Mouse (Mus musculus): ENCODE data around the gene Nifk. TPM values are rescaled to one million over a fixed set of nuclear protein-coding genes. Genes with fewer than 3 reads are reported as not detected.

Nifk gene
- 85.1 and 88.0 TPM in 2 replicates for polyA plus RNA-seq (2016; fragmentation: Nextera tagmentation; extraction: Ambion mirVana)

DNA sequence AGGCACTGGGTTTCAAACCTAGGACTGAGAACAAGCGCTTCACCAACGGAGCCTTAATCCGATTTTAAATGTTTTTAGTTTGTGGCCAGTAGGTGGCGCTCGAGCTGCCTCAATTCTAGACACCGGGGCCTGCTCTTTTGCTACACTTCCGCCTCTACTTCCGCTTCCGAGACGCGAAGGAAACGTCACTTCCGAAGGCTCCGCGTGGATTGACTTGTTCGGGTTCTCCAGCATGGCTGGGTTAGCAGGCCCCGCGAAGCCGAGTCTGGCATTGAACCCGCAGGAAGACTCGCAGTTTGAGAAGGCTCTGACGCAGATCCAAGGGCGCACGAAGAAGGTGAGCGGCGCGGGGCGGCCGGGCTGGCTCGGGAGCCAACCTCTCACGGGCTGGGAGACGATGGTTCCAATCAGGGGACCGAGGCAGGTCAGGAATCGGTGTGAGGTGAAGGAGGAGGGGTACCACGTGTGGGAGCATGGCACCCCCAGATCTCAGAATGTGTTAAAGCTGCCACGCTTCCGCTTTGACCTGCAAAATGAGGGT, at the start of gene Nifk:
Nifk (plus strand) TSS at position 179 of the 541 bp plus-strand sequence.
- Histone ChIP-seq H3K9ac (replicated peaks) (peak within 1 kb of the TSS; percentile 78), H3K4me2 (peak within 1 kb of the TSS; percentile 93), H3K9me3 (no peaks in the 10 kb centered on the region), H3K4me3 (replicated peaks) (peak within 1 kb of the TSS; percentile 81), H3K36me3 (peaks cover 29% of the 10 kb centered on the region), H3K27me3 (no peaks in the 10 kb centered on the region), H3K27ac (0 out of 2 replicates have a peak within 1 kb of the TSS, but pooled peaks have one; percentile 17), H3K4me1 (replicated peaks) (peaks cover 8% of the 10 kb centered on the region)
- peak; percentile 91 for ATAC-seq (ENCODE audit: insufficient number of reproducible peaks, insufficient read depth, low FRiP score, low TSS enrichment, low read depth)
- under 1% methylated on average over 37 of the region's 37 CpGs for WGBS

DNA sequence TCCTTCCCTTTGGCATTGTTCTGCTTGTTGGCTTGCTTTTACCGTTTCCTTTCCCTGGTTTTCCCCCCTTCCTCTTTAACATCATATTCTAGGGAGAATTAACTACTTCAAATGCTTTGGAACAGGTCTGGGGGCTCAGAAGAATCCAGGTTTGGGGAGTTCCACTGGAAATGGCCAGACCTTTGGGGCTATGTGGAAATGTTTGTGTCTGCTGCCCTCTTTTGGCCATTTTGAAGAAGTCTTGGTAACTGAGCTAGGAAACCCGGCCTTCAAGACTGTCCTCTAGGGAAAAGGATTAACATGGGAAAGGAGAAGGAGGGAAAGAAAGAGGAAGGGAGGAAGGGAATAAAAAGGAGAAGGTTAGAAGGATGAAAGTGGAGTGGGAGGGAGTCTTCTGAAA, 46.5 kb upstream of the Nifk start:
- no peak for ATAC-seq (ENCODE audit: insufficient number of reproducible peaks, insufficient read depth, low FRiP score, low TSS enrichment, low read depth)
- no peak overlapping the region for H3K4me3 ChIP-seq (replicated peaks)
- WGBS = 12% methylated on average over 2 of the region's 2 CpGs

DNA sequence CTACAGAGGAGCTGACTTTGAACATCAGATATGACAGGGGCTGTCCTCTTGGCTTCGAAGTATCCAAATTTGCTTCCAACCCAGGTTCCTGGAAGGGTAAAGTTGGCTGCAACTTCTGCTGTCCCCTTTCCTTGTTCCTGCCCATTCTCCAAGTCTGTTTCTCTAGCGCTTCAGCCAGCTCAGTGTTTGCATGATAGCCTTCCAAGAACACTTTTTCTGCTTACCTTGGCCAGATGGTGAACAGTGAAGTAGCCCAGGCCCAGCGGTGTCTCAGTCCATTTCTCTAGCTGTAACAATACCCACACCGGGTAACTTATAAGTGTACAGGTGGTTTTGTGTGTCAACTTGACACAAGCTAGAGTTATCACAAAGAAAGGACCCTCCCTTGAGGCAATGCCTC, 29.3 kb upstream of the Nifk start:
- Histone ChIP-seq H3K4me2 (no peak overlapping the region), H3K9me3 (no peaks in the 10 kb centered on the region), H3K36me3 (peaks cover 35% of the 10 kb centered on the region), H3K27me3 (no peaks in the 10 kb centered on the region), H3K4me1 (replicated peaks) (no peaks in the 10 kb centered on the region), H3K4me3 (replicated peaks) (no peak overlapping the region), H3K9ac (replicated peaks) (no peak overlapping the region), H3K27ac (no peak overlapping the region)
- no peak for ATAC-seq (ENCODE audit: insufficient number of reproducible peaks, insufficient read depth, low FRiP score, low TSS enrichment, low read depth)
- 87% methylated on average over 4 of the region's 4 CpGs for WGBS

More for the DNA sequence above, 46.5 kb upstream of the Nifk start:
- Histone ChIP-seq H3K9ac (replicated peaks) (no peak overlapping the region), H3K4me1 (replicated peaks) (no peaks in the 10 kb centered on the region), H3K27me3 (no peaks in the 10 kb centered on the region), H3K27ac (no peak overlapping the region), H3K36me3 (no peaks in the 10 kb centered on the region), H3K9me3 (no peaks in the 10 kb centered on the region), H3K4me2 (no peak overlapping the region)

DNA sequence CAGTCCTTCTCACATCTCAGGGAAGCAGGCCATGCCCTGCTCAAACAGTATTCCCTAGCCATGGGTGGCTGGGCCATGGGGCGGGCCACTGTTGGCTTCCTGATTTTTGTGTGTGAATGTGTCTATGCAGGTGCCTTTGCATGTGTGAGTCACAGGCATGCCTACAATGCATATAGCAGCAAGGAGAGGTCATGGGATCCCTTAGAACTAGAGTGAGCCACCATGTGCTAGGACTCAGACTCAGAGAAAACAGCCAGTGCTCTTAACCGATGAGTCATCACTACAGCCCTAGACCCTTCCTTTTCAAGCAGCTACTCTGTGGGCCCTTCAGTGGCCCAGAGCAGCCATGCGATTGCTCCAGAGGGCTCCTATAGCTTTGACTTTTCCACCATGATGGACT, 27.4 kb upstream of the Nifk start:
- H3K36me3 ChIP-seq = peaks cover 54% of the 10 kb centered on the region
- no peaks in the 10 kb centered on the region for H3K27me3 ChIP-seq
- ATAC-seq (ENCODE audit: insufficient number of reproducible peaks, insufficient read depth, low FRiP score, low TSS enrichment, low read depth) = no peak
- no peak overlapping the region for H3K4me3 ChIP-seq (replicated peaks)
- WGBS = 98% methylated on average over 3 of the region's 3 CpGs
- no peaks in the 10 kb centered on the region for H3K4me1 ChIP-seq (replicated peaks)
- H3K9me3 ChIP-seq = no peaks in the 10 kb centered on the region
- H3K27ac ChIP-seq = no peak overlapping the region
- no peak overlapping the region for H3K4me2 ChIP-seq
- no peak overlapping the region for H3K9ac ChIP-seq (replicated peaks)

DNA sequence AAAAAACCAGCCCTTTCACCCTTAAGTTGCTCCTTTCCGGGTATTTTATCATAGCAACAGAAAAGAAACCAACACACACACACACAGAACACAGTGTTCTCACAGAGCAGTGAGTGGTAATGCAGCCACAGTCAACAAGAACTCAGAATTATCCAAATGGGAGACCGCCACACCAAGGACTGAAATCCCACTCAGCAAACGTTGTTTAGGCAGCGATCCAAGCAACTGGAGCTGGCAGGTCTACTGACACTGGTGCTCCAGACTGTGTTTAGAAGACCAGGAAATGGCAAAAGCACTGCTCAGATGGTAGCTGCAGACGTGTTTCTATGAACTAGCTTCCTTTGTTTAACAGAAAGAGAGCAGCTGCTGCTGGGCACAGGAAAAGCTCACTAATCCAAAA, 26.8 kb upstream of the Nifk start:
- no peak for ATAC-seq (ENCODE audit: insufficient number of reproducible peaks, insufficient read depth, low FRiP score, low TSS enrichment, low read depth)
- H3K4me2 ChIP-seq = no peak overlapping the region
- no peak overlapping the region for H3K4me3 ChIP-seq (replicated peaks)
- 90% methylated on average over 5 of the region's 5 CpGs for WGBS
- peaks cover 59% of the 10 kb centered on the region for H3K36me3 ChIP-seq
- H3K4me1 ChIP-seq (replicated peaks) = no peaks in the 10 kb centered on the region
- no peaks in the 10 kb centered on the region for H3K9me3 ChIP-seq
- H3K27me3 ChIP-seq = no peaks in the 10 kb centered on the region
- no peak overlapping the region for H3K9ac ChIP-seq (replicated peaks)
- H3K27ac ChIP-seq = no peak overlapping the region

DNA sequence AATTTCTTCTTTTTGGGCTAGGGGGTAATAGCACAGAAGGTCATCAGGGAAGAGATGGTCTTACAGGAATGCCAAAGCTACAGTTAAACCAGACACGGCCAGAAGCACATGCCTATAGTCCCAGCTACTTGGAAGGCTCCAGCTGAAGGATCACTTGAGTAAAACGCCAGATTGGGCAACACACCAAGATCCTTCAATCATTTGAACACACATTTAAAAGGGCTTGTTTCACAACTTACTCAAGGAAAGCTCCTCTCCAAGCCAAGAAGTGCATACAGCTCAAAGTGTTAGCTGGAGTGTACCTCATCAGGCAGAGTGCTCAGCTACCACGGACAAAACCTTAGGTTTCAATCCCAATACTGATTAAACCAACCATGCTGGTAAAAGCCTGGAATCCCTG, 25.0 kb upstream of the Nifk start:
- H3K4me1 ChIP-seq (replicated peaks) = no peaks in the 10 kb centered on the region
- H3K27ac ChIP-seq = no peak overlapping the region
- WGBS = 87% methylated on average over 3 of the region's 3 CpGs
- no peaks in the 10 kb centered on the region for H3K9me3 ChIP-seq
- peaks cover 78% of the 10 kb centered on the region for H3K36me3 ChIP-seq
- no peak overlapping the region for H3K4me2 ChIP-seq
- no peak for ATAC-seq (ENCODE audit: insufficient number of reproducible peaks, insufficient read depth, low FRiP score, low TSS enrichment, low read depth)
- H3K4me3 ChIP-seq (replicated peaks) = no peak overlapping the region
- no peaks in the 10 kb centered on the region for H3K27me3 ChIP-seq
- no peak overlapping the region for H3K9ac ChIP-seq (replicated peaks)

DNA sequence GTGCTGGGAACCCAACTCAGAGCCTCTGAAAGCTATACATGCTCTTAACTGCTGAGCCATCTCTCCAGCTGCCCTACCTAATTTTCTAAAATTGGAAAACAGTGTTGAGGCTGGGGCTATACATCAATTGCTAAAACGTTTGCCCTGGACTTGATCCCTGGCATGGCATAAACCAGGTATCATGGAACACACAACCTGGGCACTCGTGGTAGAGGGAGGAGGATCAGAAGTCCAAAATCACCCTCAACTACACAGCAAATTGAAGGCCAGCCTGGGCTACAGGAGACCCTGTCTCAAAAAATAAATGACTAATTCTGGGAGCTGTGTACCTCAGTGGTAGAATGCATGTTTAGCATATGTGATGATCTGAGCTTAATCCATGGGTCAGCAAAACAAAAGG, 23.9 kb upstream of the Nifk start:
- Histone ChIP-seq H3K27me3 (no peaks in the 10 kb centered on the region), H3K36me3 (peaks cover 88% of the 10 kb centered on the region), H3K4me1 (replicated peaks) (no peaks in the 10 kb centered on the region), H3K9ac (replicated peaks) (no peak overlapping the region), H3K4me3 (replicated peaks) (no peak overlapping the region), H3K27ac (no peak overlapping the region), H3K9me3 (no peaks in the 10 kb centered on the region), H3K4me2 (no peak overlapping the region)
- no peak for ATAC-seq (ENCODE audit: insufficient number of reproducible peaks, insufficient read depth, low FRiP score, low TSS enrichment, low read depth)
- 92% methylated on average over 2 of the region's 2 CpGs for WGBS

DNA sequence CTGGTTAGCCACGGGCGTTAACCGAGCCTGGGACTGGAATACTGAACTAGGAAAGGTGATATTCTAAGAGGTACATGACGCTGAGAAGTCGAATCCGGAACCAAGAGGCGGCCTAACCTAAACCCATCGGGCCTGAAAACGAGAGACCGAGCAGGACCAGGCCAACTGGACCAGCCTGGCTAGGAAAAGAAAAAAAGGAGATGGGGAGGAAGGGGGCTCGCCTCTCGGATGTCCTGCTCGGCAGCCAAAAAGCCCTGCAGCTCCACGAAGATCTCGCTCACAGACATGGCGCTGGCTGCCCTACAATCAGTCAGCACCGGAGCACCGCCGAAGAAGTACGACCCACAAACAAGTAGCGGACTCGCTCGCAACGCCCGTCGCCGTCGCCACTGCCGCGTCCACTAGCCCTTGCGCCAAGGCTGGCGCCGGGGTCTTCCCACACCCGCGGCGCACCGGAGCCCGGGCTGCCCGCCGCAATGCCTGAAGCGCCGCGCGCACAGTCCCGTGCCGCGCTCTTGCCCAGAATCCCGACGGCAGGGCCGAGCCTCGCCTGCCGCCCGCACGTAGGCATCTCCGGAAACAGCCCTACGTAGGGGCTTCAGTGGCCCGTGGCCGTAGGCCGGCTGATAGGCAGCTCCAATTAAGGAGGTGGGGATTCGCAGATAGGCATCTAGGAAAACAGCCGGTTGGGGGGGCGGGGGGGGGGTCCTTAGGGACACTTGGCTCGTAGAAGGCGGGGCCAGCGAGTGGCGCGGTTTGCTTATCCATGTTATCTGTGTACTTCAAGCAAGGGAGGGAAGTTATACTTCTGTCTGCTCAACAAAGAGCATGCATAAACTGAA, 10.6 kb upstream of the Nifk start:
- H3K27me3 ChIP-seq = no peaks in the 10 kb centered on the region
- peak; percentile 99 for ATAC-seq (ENCODE audit: insufficient number of reproducible peaks, insufficient read depth, low FRiP score, low TSS enrichment, low read depth)
- peak overlapping the region; percentile 83 for H3K4me2 ChIP-seq
- peaks cover 21% of the 10 kb centered on the region for H3K36me3 ChIP-seq
- H3K4me1 ChIP-seq (replicated peaks) = peaks cover 8% of the 10 kb centered on the region
- H3K9ac ChIP-seq (replicated peaks) = peak overlapping the region; percentile 73
- H3K27ac ChIP-seq = peak overlapping the region; percentile 83
- H3K4me3 ChIP-seq (replicated peaks) = peak overlapping the region; percentile 68
- H3K9me3 ChIP-seq = no peaks in the 10 kb centered on the region
- WGBS = under 1% methylated on average over 67 of the region's 67 CpGs

DNA sequence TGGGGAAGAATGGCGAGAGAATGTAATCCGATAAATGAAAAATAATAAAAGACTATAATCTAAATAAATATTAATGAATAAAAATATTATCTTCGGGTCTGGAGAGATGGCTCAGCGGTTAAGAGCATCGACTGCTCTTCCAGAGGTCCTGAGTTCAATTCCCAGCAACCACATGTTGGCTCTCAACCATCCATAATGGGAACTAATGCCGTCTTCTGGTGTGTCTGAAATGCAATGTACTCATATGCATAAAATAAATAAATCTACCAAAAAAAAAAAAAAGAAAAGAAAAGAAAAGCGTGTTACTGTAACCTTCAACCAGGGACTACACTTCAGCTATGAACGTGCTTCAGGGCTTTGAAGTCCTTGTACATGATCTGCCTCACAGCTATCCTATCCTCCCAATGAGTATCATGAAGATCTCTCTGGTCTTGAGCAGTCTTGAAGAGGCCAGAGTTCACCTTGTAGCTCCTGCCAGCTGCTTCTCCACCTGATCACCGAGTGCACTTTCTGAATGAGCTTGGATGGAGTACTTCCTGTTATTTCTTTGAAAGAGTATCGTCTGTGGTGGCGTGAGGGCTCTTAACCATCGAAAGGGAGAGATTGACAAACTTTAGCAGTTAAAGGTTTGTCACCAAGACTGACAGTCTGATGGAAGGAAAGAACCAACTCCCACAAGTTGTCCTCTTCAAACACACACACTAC, 9.9 kb upstream of the Nifk start, which contains the start of gene Tsn:
Tsn (minus strand) TSS at position 118 of the 705 bp plus-strand sequence.
- H3K4me1 ChIP-seq (replicated peaks) = peaks cover 8% of the 10 kb centered on the region
- peak within 1 kb of the TSS; percentile 83 for H3K27ac ChIP-seq
- peak within 1 kb of the TSS; percentile 83 for H3K4me2 ChIP-seq
- peak; percentile 38; the same call in 1 of the 2 replicates for ATAC-seq (ENCODE audit: insufficient number of reproducible peaks, insufficient read depth, low FRiP score, low TSS enrichment, low read depth)
- H3K9ac ChIP-seq (replicated peaks) = peak within 1 kb of the TSS; percentile 73
- WGBS = 55% methylated on average over 12 of the region's 12 CpGs
- peak within 1 kb of the TSS; percentile 68 for H3K4me3 ChIP-seq (replicated peaks)
- H3K9me3 ChIP-seq = no peaks in the 10 kb centered on the region
- no peaks in the 10 kb centered on the region for H3K27me3 ChIP-seq
- peaks cover 13% of the 10 kb centered on the region for H3K36me3 ChIP-seq

DNA sequence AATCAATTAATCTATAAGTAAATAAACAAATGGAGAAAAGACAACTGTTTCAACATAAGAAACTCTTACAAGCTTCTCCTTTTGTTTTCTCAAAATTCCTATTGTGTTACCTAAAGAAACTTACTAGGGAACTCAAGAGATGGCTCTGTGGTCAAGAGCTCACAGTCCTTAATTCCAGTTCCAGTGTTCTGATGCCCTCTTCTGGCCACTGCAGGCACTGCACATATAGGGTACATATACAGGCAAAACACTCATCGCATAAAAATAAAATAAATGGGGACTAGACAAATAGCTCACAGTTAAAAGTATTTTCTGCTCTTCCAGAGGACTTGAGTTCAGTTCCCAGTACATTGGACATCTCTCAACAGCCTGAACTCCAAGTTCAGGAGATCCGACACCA, 943 bp upstream of the Nifk start:
- 65% methylated on average over 2 of the region's 2 CpGs for WGBS
- Histone ChIP-seq H3K9me3 (no peaks in the 10 kb centered on the region), H3K27ac (no peak overlapping the region), H3K27me3 (no peaks in the 10 kb centered on the region), H3K4me3 (replicated peaks) (no peak overlapping the region), H3K4me2 (no peak overlapping the region), H3K36me3 (peaks cover 23% of the 10 kb centered on the region), H3K9ac (replicated peaks) (no peak overlapping the region), H3K4me1 (replicated peaks) (peaks cover 8% of the 10 kb centered on the region)
- no peak for ATAC-seq (ENCODE audit: insufficient number of reproducible peaks, insufficient read depth, low FRiP score, low TSS enrichment, low read depth)

Measured in limb, embryonic 12.5 days (tissue).